Mouse (Mus musculus) left cerebral cortex, adult 11 months (tissue): ENCODE measurements around the gene Uchl5.

Source experiments
- DNase-seq: peaks from one replicate; pipeline ENCODE4 v3.0.0; 2022; ENCODE audit warnings: low spot score

The Uchl5 gene

GRCm38 (mm10) chr1:143803537-143803936 lies 26.5 kb downstream of the Uchl5 start:
- peak; percentile 68 for DNase-seq

GRCm38 (mm10) chr1:143809062-143809461 lies 32.0 kb downstream of the Uchl5 start:
- DNase-seq, result no peak

GRCm38 (mm10) chr1:143813676-143814360 lies 36.7 kb downstream of the Uchl5 start:
- peak; percentile 58 for DNase-seq

GRCm38 (mm10) chr1:143820096-143820877 lies 43.2 kb downstream of the Uchl5 start:
- no peak for DNase-seq

- DNase-seq, result no peak
These were observed 45.6 kb downstream of the Uchl5 start for GRCm38 (mm10) chr1:143822677-143823076.

- peak; percentile 60 for DNase-seq
These were observed 53.6 kb downstream of the Uchl5 start for GRCm38 (mm10) chr1:143830713-143831112.

GRCm38 (mm10) chr1:143836363-143837182 lies 59.5 kb downstream of the Uchl5 start:
- no peak for DNase-seq

GRCm38 (mm10) chr1:143837681-143838080 lies 60.6 kb downstream of the Uchl5 start:
- no peak for DNase-seq

- no peak for DNase-seq
These were observed 61.9 kb downstream of the Uchl5 start for GRCm38 (mm10) chr1:143838896-143839410.

GRCm38 (mm10) chr1:143852329-143852728 lies 75.3 kb downstream of the Uchl5 start:
- no peak for DNase-seq

- no peak for DNase-seq
These were observed 75.8 kb downstream of the Uchl5 start for GRCm38 (mm10) chr1:143852779-143853358.

- DNase-seq, result no peak
These were observed 76.6 kb downstream of the Uchl5 start for GRCm38 (mm10) chr1:143853691-143854115.

GRCm38 (mm10) chr1:143855706-143856105 lies 78.6 kb downstream of the Uchl5 start:
- DNase-seq, result no peak
